Mouse (Mus musculus) liver, embryonic 14.5 days (tissue): ENCODE results near the gene Zfp687.

ENCODE experiments used
- CTCF ChIP-seq: IDR thresholded peaks from 2 replicates; pipeline ENCODE4 v1.5.1; 2016; ENCODE audit warnings: antibody characterized with exemption, low read depth, control low read depth
- EP300 ChIP-seq: IDR thresholded peaks from 2 replicates; pipeline ENCODE4 v1.6.1; 2016; ENCODE audit warnings: antibody characterized with exemption, low read depth

DNA sequence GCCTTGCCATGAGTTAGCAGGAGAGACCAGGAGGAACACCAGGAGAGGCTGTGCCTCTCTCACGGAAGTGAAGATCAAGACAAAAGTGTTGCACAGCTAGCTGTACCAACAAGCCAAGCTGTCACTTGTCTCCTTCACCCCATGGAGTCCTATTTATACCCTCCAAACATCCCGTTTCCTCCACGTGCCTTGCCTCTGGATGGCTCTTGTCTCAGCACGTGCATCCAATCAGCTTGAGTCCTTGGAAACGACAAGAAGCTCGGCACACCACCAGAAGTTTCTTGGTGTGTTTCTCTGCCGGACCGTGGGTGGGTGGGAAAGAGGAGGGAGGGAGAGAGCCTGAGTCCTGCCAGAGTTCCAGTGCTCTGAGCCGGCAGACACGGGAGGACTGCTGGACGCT is 9.3 kb upstream of the Zfp687 start:
- TF ChIP-seq CTCF: no peak
- TF ChIP-seq EP300: no peak
